ENCODE assay signal across 14 mouse cellular contexts in the genomic region with DNA sequence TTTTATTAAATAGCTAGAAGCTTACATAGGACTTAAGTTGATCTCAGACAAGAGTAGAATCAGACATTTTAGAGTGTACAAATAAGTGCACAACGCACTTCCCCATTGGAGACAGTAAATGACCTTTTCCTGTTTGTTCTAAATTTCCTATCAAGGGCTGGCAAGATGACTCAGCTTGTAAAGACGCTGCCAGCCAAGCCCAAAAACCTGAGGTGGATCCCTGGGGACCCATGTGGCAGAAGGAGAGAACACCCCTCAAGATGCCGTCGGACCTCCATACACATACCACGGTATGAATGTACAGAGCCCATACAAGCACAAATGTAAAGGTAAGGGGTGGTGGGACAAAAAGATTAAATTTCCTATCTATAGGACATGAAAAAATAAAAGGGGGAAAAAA. TPM values are rescaled to one million over a fixed set of nuclear protein-coding genes. Genes with fewer than 3 reads are reported as not detected.
DNase-seq lines count a peak whose midpoint lies in the region; ATAC-seq and TF ChIP-seq lines count a peak whose summit lies in the region.
"Had no signal": no experiment of that assay in that cellular context is flagged by ENCODE, and none has a peak within 500 bp of the region (broad histone marks: within the 10 kb centered on the region; RNA-seq: fewer than 3 reads in every experiment).

No protein-coding gene starts in this region.

- intact Hi-C loops in left cerebral cortex, postnatal 25 days (cut with DNase I) = no loop called here

- no peak overlapping the region for H3K9ac ChIP-seq in heart, postnatal 0 days (replicated peaks; ENCODE audit: low read depth, low read length)
- no peak overlapping the region for H3K9ac ChIP-seq in heart, embryonic 12.5 days
- H3K9ac ChIP-seq in midbrain, embryonic 14.5 days (replicated peaks; ENCODE audit: low read length) = no peak overlapping the region
- H3K9ac ChIP-seq: embryonic facial prominence, embryonic 13.5 days; limb, embryonic 13.5 days; neural tube, embryonic 12.5 days had no signal

- H3K4me2 ChIP-seq in heart, postnatal 0 days (ENCODE audit: low read depth, low read length) = no peak overlapping the region
- H3K4me2 ChIP-seq in heart, embryonic 12.5 days = no peak overlapping the region
- no peak overlapping the region for H3K4me2 ChIP-seq in midbrain, embryonic 14.5 days (ENCODE audit: low read length)
- H3K4me2 ChIP-seq: embryonic facial prominence, embryonic 13.5 days; limb, embryonic 13.5 days; midbrain, embryonic 11.5 days; neural tube, embryonic 12.5 days had no signal

- no peak for DNase-seq in heart, postnatal 0 days (ENCODE audit: low spot score)
- DNase-seq in 3T3-L1 (ENCODE audit: low read depth, low spot score) (peak; percentile 91), Patski (ENCODE audit: low read depth, low spot score) (no peak)
- DNase-seq in layer of hippocampus, postnatal 36 days = no peak
- DNase-seq in left cerebral cortex, postnatal 25 days (ENCODE audit: low spot score in 2 of 2) = no peak
- no peak for DNase-seq in midbrain, embryonic 14.5 days
- DNase-seq: cerebellum, adult 8-10 months had no signal

- peak overlapping the region; percentile 48; the same call in 1 of the 2 replicates for H3K27ac ChIP-seq in heart, postnatal 0 days (ENCODE audit: low read depth)
- no peak overlapping the region for H3K27ac ChIP-seq in heart, embryonic 12.5 days (ENCODE audit: poor library complexity, severe bottlenecking)
- no peak overlapping the region for H3K27ac ChIP-seq in midbrain, embryonic 14.5 days (replicated peaks; ENCODE audit: low read depth, low read length)
- H3K27ac ChIP-seq: embryonic facial prominence, embryonic 13.5 days; limb, embryonic 13.5 days; neural tube, embryonic 12.5 days had no signal

- no peak for TF ChIP-seq EP300 in heart, postnatal 0 days (IDR thresholded peaks at IDR 0.05; ENCODE audit: low read depth)

- H3K4me1 ChIP-seq in heart, postnatal 0 days (ENCODE audit: control insufficient read depth, insufficient read depth) = peaks cover 5% of the 10 kb centered on the region; the same call in 1 of the 2 replicates
- peaks cover 15% of the 10 kb centered on the region for H3K4me1 ChIP-seq in heart, embryonic 12.5 days (replicated peaks)
- H3K4me1 ChIP-seq in midbrain, embryonic 14.5 days (ENCODE audit: control insufficient read depth, insufficient read depth, low read length) = peaks cover 5% of the 10 kb centered on the region
- H3K4me1 ChIP-seq: embryonic facial prominence, embryonic 13.5 days; limb, embryonic 13.5 days had no signal

- CTCF ChIA-PET in Patski (lab: Charles Lee) = interaction anchor here (1.0 to 1.8 kb wide), 5 partner anchors 12 to 74 kb away, joined by 3 to 4 read pairs (median 3); no protein-coding TSS in a partner anchor

- no peaks in the 10 kb centered on the region for H3K36me3 ChIP-seq in heart, postnatal 0 days (replicated peaks; ENCODE audit: control insufficient read depth, insufficient read depth, low read length)
- H3K36me3 ChIP-seq in heart, embryonic 12.5 days = no peaks in the 10 kb centered on the region
- H3K36me3 ChIP-seq in midbrain, embryonic 14.5 days (ENCODE audit: control insufficient read depth, insufficient read depth, low read length) = no peaks in the 10 kb centered on the region
- H3K36me3 ChIP-seq: embryonic facial prominence, embryonic 13.5 days; limb, embryonic 13.5 days; neural tube, embryonic 12.5 days had no signal

- H3K27me3 ChIP-seq in heart, postnatal 0 days (ENCODE audit: control insufficient read depth, insufficient read depth, low read length) = no peaks in the 10 kb centered on the region
- H3K27me3 ChIP-seq in heart, embryonic 12.5 days (replicated peaks) = no peaks in the 10 kb centered on the region
- no peaks in the 10 kb centered on the region for H3K27me3 ChIP-seq in Patski
- H3K27me3 ChIP-seq in midbrain, embryonic 14.5 days (ENCODE audit: control insufficient read depth, insufficient read depth, low read length) = no peaks in the 10 kb centered on the region
- H3K27me3 ChIP-seq: embryonic facial prominence, embryonic 13.5 days; limb, embryonic 13.5 days; neural tube, embryonic 12.5 days had no signal

- ATAC-seq in heart, postnatal 0 days (ENCODE audit: insufficient read depth, low read depth) = no peak
- ATAC-seq in heart, embryonic 12.5 days (ENCODE audit: insufficient number of reproducible peaks, low FRiP score) = no peak
- ATAC-seq in Patski = peak; percentile 33
- peak; percentile 62 for ATAC-seq in granulocyte monocyte progenitor cell, adult 5-6 weeks (replicated peaks; ENCODE audit: poor library complexity, severe bottlenecking)
- ATAC-seq in midbrain, embryonic 14.5 days (ENCODE audit: low FRiP score, low TSS enrichment) = no peak
- ATAC-seq: forebrain, embryonic 14.5 days had no signal

- 0 out of 2 replicates have a peak, but pooled peaks cover 5% of the 10 kb centered on the region for H3K9me3 ChIP-seq in heart, postnatal 0 days (replicated peaks; ENCODE audit: control insufficient read depth, low read length)
- H3K9me3 ChIP-seq in heart, embryonic 12.5 days (replicated peaks) = no peaks in the 10 kb centered on the region
- H3K9me3 ChIP-seq in midbrain, embryonic 14.5 days (ENCODE audit: control insufficient read depth, low read length) = no peaks in the 10 kb centered on the region
- H3K9me3 ChIP-seq: embryonic facial prominence, embryonic 13.5 days; limb, embryonic 13.5 days; neural tube, embryonic 12.5 days had no signal

- WGBS in heart, postnatal 0 days = 58% methylated on average over 5 of the region's 5 CpGs
- 67% methylated on average over 5 of the region's 5 CpGs for WGBS in heart, embryonic 12.5 days
- WGBS in midbrain, embryonic 14.5 days = 89% methylated on average over 5 of the region's 5 CpGs

- in situ Hi-C loops in Patski (cut with MboI; ENCODE audit: low pct_unique_long_range_greater_than_20kb) = no loop called here

- H3K4me3 ChIP-seq in heart, postnatal 0 days (ENCODE audit: low read depth, low read length) = no peak overlapping the region
- H3K4me3 ChIP-seq in heart, embryonic 12.5 days = no peak overlapping the region
- H3K4me3 ChIP-seq in midbrain, embryonic 14.5 days (replicated peaks; ENCODE audit: low read depth, low read length) = no peak overlapping the region
- H3K4me3 ChIP-seq: embryonic facial prominence, embryonic 13.5 days; limb, embryonic 13.5 days; neural tube, embryonic 12.5 days had no signal

- TF ChIP-seq CTCF in heart, postnatal 0 days (IDR thresholded peaks at IDR 0.05; ENCODE audit: low read depth) = no peak
- no peak for TF ChIP-seq CTCF in Patski (IDR thresholded peaks at IDR 0.05)

- POLR2A ChIA-PET in Patski (lab: Charles Lee) = no interaction called here

RNA-seq across cellular contexts. Expression of a gene that starts 35.4 kb away (rescaled TPM):
- total RNA-seq in heart, postnatal 0 days (2014; rRNA removed; ENCODE audit: low replicate concordance) = 38.1 and 44.1 TPM in 2 replicates
- polyA plus RNA-seq in heart, postnatal 0 days (2015; fragmentation: Nextera tagmentation; extraction: Ambion mirVana) = 20.7 and 22.5 TPM in 2 replicates
- 31.2 and 33.4 TPM in 2 replicates for polyA plus RNA-seq in heart, embryonic 12.5 days (2016; fragmentation: Nextera tagmentation; extraction: Ambion mirVana)
- polyA plus RNA-seq in Patski (2021) = 71.2 TPM
- 48.3 and 56.7 TPM in 2 replicates for total RNA-seq in granulocyte monocyte progenitor cell, adult 5-6 weeks (2014; fragmentation: Nextera tagmentation)
- 73.6 and 82.1 TPM in 2 replicates for total RNA-seq in granulocyte monocyte progenitor cell, adult 5-6 weeks (2017)
- 10 to 100 TPM; 49.8 to 52.1 TPM for total RNA-seq in layer of hippocampus, postnatal 36 days (2021)
- 10 to 100 TPM; 64.1 to 65.5 TPM for total RNA-seq in left cerebral cortex, postnatal 25 days (2021)
- 67.8 and 90.2 TPM in 2 replicates for polyA plus RNA-seq in midbrain, embryonic 14.5 days (2014; fragmentation: Nextera tagmentation; extraction: Ambion mirVana)

RNA-seq across cellular contexts. Expression of a gene that starts 45.2 kb away (rescaled TPM):
- total RNA-seq in heart, postnatal 0 days (2014; rRNA removed; ENCODE audit: low replicate concordance) = 29.2 and 52.4 TPM in 2 replicates
- polyA plus RNA-seq in heart, postnatal 0 days (2015; fragmentation: Nextera tagmentation; extraction: Ambion mirVana) = 19.5 and 22.0 TPM in 2 replicates
- 33.5 and 37.5 TPM in 2 replicates for polyA plus RNA-seq in heart, embryonic 12.5 days (2016; fragmentation: Nextera tagmentation; extraction: Ambion mirVana)
- polyA plus RNA-seq in Patski (2021) = 82.3 TPM
- 76.3 and 77.3 TPM in 2 replicates for total RNA-seq in granulocyte monocyte progenitor cell, adult 5-6 weeks (2014; fragmentation: Nextera tagmentation)
- 42.0 and 101 TPM in 2 replicates for total RNA-seq in granulocyte monocyte progenitor cell, adult 5-6 weeks (2017)
- 10 to 100 TPM; 35.7 to 36.9 TPM for total RNA-seq in layer of hippocampus, postnatal 36 days (2021)
- 10 to 100 TPM; 41.7 to 57.5 TPM for total RNA-seq in left cerebral cortex, postnatal 25 days (2021)
- polyA plus RNA-seq in midbrain, embryonic 14.5 days (2014; fragmentation: Nextera tagmentation; extraction: Ambion mirVana) = 45.0 and 54.0 TPM in 2 replicates

Comparison
In these comparisons a context has a peak if more than half of its experiments do, and no peak if none do; other contexts are left out.
1. ATAC-seq: peak in Patski (single experiment) and granulocyte monocyte progenitor cell, adult 5-6 weeks (single experiment); none in heart, postnatal 0 days (single experiment), heart, embryonic 12.5 days (single experiment) and midbrain, embryonic 14.5 days (single experiment).